Mouse (Mus musculus): ENCODE data around the gene Nfam1.

GRCm38 (mm10) chr15:82982724-82983415 is 50.2 kb downstream of the Nfam1 start:
- TF ChIP-seq CTCF (IDR thresholded peaks at IDR 0.05; ENCODE audit: insufficient read depth, low read depth, low read length) (no peak), POLR2A (IDR thresholded peaks at IDR 0.05; ENCODE audit: insufficient read depth, low read depth, low read length) (no peak)

All from olfactory bulb, adult 2 months (tissue).